In genomic region chr7:142462190-142462589, GRCm38 (mm10) we compare ENCODE assay signal across 11 mouse cellular contexts. TPM values are rescaled to one million over a fixed set of nuclear protein-coding genes. Genes with fewer than 3 reads are reported as not detected.
DNase-seq lines count a peak whose midpoint lies in the region; ATAC-seq and TF ChIP-seq lines count a peak whose summit lies in the region.
"Had no signal": no experiment of that assay in that cellular context is flagged by ENCODE, and none has a peak within 500 bp of the region (broad histone marks: within the 10 kb centered on the region; RNA-seq: fewer than 3 reads in every experiment).

No protein-coding gene starts in this region.

- no peak for ATAC-seq in heart, embryonic 12.5 days (ENCODE audit: insufficient number of reproducible peaks, low FRiP score)
- ATAC-seq in liver, embryonic 16.5 days (ENCODE audit: low read depth) = no peak

- H3K4me2 ChIP-seq in CH12.LX (ENCODE audit: insufficient read depth, low read depth, poor library complexity, severe bottlenecking) = peak overlapping the region; percentile 80
- no peak overlapping the region for H3K4me2 ChIP-seq in heart, embryonic 12.5 days
- no peak overlapping the region; the same call in 1 of the 2 replicates for H3K4me2 ChIP-seq in liver, embryonic 16.5 days (ENCODE audit: low read depth, low read length)

- TF ChIP-seq POLR2A in heart, adult 2 months (IDR thresholded peaks at IDR 0.05; ENCODE audit: insufficient read depth, low read depth, low read length) = peak; percentile 35; the same call in 1 of the 2 replicates
- no peak for TF ChIP-seq POLR2A in CH12.LX (IDR thresholded peaks at IDR 0.05; ENCODE audit: low read depth, low read length)

- peak overlapping the region; percentile 43 for H3K27ac ChIP-seq in heart, adult 2 months
- H3K27ac ChIP-seq in CH12.LX (ENCODE audit: insufficient read depth, low read depth) = peak overlapping the region; percentile 92
- H3K27ac ChIP-seq in heart, embryonic 12.5 days (ENCODE audit: poor library complexity, severe bottlenecking) = no peak overlapping the region
- H3K27ac ChIP-seq in liver, embryonic 16.5 days (ENCODE audit: low read length) = no peak overlapping the region

- dilution Hi-C loops in CH12.LX (cut with MboI; ENCODE audit: extremely low pct_ligation_motif_present, extremely low pct_unique_long_range_greater_than_20kb, low sequenced_read_pairs) = no loop called here

- no peaks in the 10 kb centered on the region for H3K79me2 ChIP-seq in heart, adult 2 months (replicated peaks; ENCODE audit: control insufficient read depth, insufficient read depth, low read length)
- H3K79me2 ChIP-seq in CH12.LX (replicated peaks; ENCODE audit: control insufficient read depth, extremely low read depth, insufficient read depth, poor library complexity, severe bottlenecking) = peaks cover 56% of the 10 kb centered on the region

- H3K36me3 ChIP-seq in heart, adult 2 months (ENCODE audit: control insufficient read depth, insufficient read depth, low read length) = peaks cover 6% of the 10 kb centered on the region
- peaks cover 16 to 43% of the 10 kb centered on the region in 2 experiments for H3K36me3 ChIP-seq in CH12.LX (replicated peaks in 1 of 2; ENCODE audit: control insufficient read depth in 1 of 2, insufficient read depth in 1 of 2, low read length in 1 of 2)
- no peaks in the 10 kb centered on the region for H3K36me3 ChIP-seq in heart, embryonic 12.5 days
- no peaks in the 10 kb centered on the region for H3K36me3 ChIP-seq in liver, embryonic 16.5 days (ENCODE audit: control insufficient read depth, insufficient read depth)

- WGBS in heart, adult 2 months = 75% methylated on average over 6 of the region's 6 CpGs
- 79% methylated on average over 6 of the region's 6 CpGs for WGBS in heart, embryonic 12.5 days
- 58% methylated on average over 6 of the region's 6 CpGs for WGBS in liver, embryonic 16.5 days (ENCODE audit: insufficient replicate concordance)

- in situ Hi-C loops in CH12.LX (cut with MboI; ENCODE audit: low pct_ligation_motif_present, low pct_unique_long_range_greater_than_20kb, low sequenced_read_pairs) = loop anchor here (25.0 kb wide), 1 partner anchor 550 kb away; the partner anchor contains the start of gene Tspan32

- H3K9me3 ChIP-seq in CH12.LX (replicated peaks; ENCODE audit: low read length) = no peaks in the 10 kb centered on the region
- no peaks in the 10 kb centered on the region for H3K9me3 ChIP-seq in heart, embryonic 12.5 days (replicated peaks)
- no peaks in the 10 kb centered on the region for H3K9me3 ChIP-seq in liver, embryonic 16.5 days (replicated peaks; ENCODE audit: control insufficient read depth, low read length)

- peak in 1 of 2 experiments; percentile 28 for DNase-seq in heart, adult 2 months
- DNase-seq in heart, adult 9 months (ENCODE audit: low spot score in 2 of 2) = no peak
- no peak for DNase-seq in CH12.LX (ENCODE audit: extremely low read depth)
- no peak for DNase-seq in right cerebral cortex, postnatal 36 days (ENCODE audit: low spot score in 2 of 2)
- DNase-seq in layer of hippocampus, postnatal 36 days = no peak
- DNase-seq in left cerebral cortex, adult 18-20 months (ENCODE audit: low spot score in 2 of 2) = no peak
- DNase-seq: kidney, adult 8-10 months had no signal

- no peak for TF ChIP-seq CTCF in heart, adult 2 months (IDR thresholded peaks at IDR 0.05)
- TF ChIP-seq CTCF in CH12.LX (conservative IDR thresholded peaks at IDR 0.05 in 1 of 2, IDR thresholded peaks at IDR 0.05 in 1 of 2; ENCODE audit: low read depth in 2 of 2, low read length in 2 of 2) = no peak

- H3K9ac ChIP-seq in heart, adult 2 months (ENCODE audit: low read depth, low read length) = peak overlapping the region; percentile 20; the same call in 1 of the 2 replicates
- peak overlapping the region; percentile 62 for H3K9ac ChIP-seq in CH12.LX (ENCODE audit: insufficient read depth, low read depth)
- 0 out of 2 replicates have a peak overlapping the region, but pooled peaks have one; percentile 5 for H3K9ac ChIP-seq in heart, embryonic 12.5 days
- no peak overlapping the region for H3K9ac ChIP-seq in liver, embryonic 16.5 days (ENCODE audit: low read depth, low read length)

- peaks cover 14% of the 10 kb centered on the region for H3K4me1 ChIP-seq in heart, adult 2 months (ENCODE audit: control insufficient read depth, insufficient read depth, low read length)
- H3K4me1 ChIP-seq in CH12.LX (ENCODE audit: control insufficient read depth in 1 of 2, insufficient read depth in 2 of 2) = peaks cover 52 to 76% of the 10 kb centered on the region in 2 experiments
- peaks cover 54% of the 10 kb centered on the region for H3K4me1 ChIP-seq in heart, embryonic 12.5 days (replicated peaks)
- H3K4me1 ChIP-seq in liver, embryonic 16.5 days (ENCODE audit: control insufficient read depth, low read depth, low read length) = no peaks in the 10 kb centered on the region; the same call in 1 of the 2 replicates

- no peaks in the 10 kb centered on the region for H3K27me3 ChIP-seq in heart, adult 2 months (ENCODE audit: control insufficient read depth, insufficient read depth, low read length)
- no peaks in the 10 kb centered on the region for H3K27me3 ChIP-seq in CH12.LX (replicated peaks)
- no peaks in the 10 kb centered on the region for H3K27me3 ChIP-seq in heart, embryonic 12.5 days (replicated peaks)
- no peaks in the 10 kb centered on the region for H3K27me3 ChIP-seq in liver, embryonic 16.5 days (ENCODE audit: control insufficient read depth, insufficient read depth, low read depth, low read length)

- TF ChIP-seq EP300 in heart, adult 2 months (IDR thresholded peaks at IDR 0.05; ENCODE audit: insufficient read depth, low read depth, low read length) = peak; percentile 85
- TF ChIP-seq EP300 in CH12.LX (IDR thresholded peaks at IDR 0.05; ENCODE audit: low read length) = no peak

- no peak for TF ChIP-seq RAD21 in CH12.LX (IDR thresholded peaks at IDR 0.05; ENCODE audit: low read depth, low read length)

- intact Hi-C loops in heart, adult 2 months (cut with DNase I) = no loop called here

- no peak overlapping the region for H3K4me3 ChIP-seq in heart, adult 2 months
- H3K4me3 ChIP-seq in CH12.LX (replicated peaks in 1 of 3; ENCODE audit: low read depth in 2 of 3, low read length in 2 of 3, poor library complexity in 1 of 3) = peak overlapping the region; percentile 76 to 98 (median 76)
- no peak overlapping the region for H3K4me3 ChIP-seq in heart, embryonic 12.5 days
- peak overlapping the region; percentile 41; the same call in 1 of the 2 replicates for H3K4me3 ChIP-seq in liver, embryonic 16.5 days (ENCODE audit: low read depth, low read length)

TF ChIP-seq in CH12.LX, 34 proteins besides CTCF, POLR2A, EP300 and RAD21:
- TF ChIP-seq ZMIZ1 (IDR thresholded peaks at IDR 0.05; ENCODE audit: low read depth, low read length) (no peak), UBTF (IDR thresholded peaks at IDR 0.05; ENCODE audit: low read depth, low read length) (peak; percentile 62; the same call in 1 of the 2 replicates)

RNA-seq across cellular contexts. Expression of gene Lsp1, which starts 1.6 kb away (rescaled TPM):
- 10 to 100 TPM; 28.4 to 35.0 TPM for total RNA-seq in heart, adult 2 months (2021)
- polyA plus RNA-seq in heart, adult 2 months (2012; rRNA removed) = 96.6 and 107 TPM in 2 replicates
- total RNA-seq in CH12.LX (2012; rRNA removed) = 314 and 364 TPM in 2 replicates
- total RNA-seq in CH12.LX (2014; rRNA removed) = 367 and 377 TPM in 2 replicates
- 715 and 732 TPM in 2 replicates for polyA plus RNA-seq in CH12.LX (2012; ENCODE audit: insufficient read length, low read depth)
- 33.4 and 38.4 TPM in 2 replicates for polyA plus RNA-seq in heart, embryonic 12.5 days (2016; fragmentation: Nextera tagmentation; extraction: Ambion mirVana)
- 21.6 and 26.2 TPM in 2 replicates for polyA plus RNA-seq in liver, embryonic 16.5 days (2015; fragmentation: Nextera tagmentation; extraction: Ambion mirVana)
- total RNA-seq in layer of hippocampus, postnatal 36 days (2021) = 1 to 10 TPM; 1.2 to 3.4 TPM
- total RNA-seq in left cerebral cortex, adult 18-20 months (2021) = 1 to 10 TPM; 4.2 to 5.7 TPM

RNA-seq across cellular contexts. Expression of gene Tnni2, which starts 20.6 kb away (rescaled TPM):
- 1 to 10 TPM; 2.7 to 3.0 TPM for total RNA-seq in heart, adult 2 months (2021)
- 5.9 and 7.5 TPM in 2 replicates for polyA plus RNA-seq in heart, adult 2 months (2012; rRNA removed)
- 35.0 and 50.1 TPM in 2 replicates for total RNA-seq in CH12.LX (2012; rRNA removed)
- total RNA-seq in CH12.LX (2014; rRNA removed) = 74.0 and 77.4 TPM in 2 replicates
- polyA plus RNA-seq in CH12.LX (2012; ENCODE audit: insufficient read length, low read depth) = 88.1 and 154 TPM in 2 replicates
- polyA plus RNA-seq in heart, embryonic 12.5 days (2016; fragmentation: Nextera tagmentation; extraction: Ambion mirVana) = 50.6 and 53.5 TPM in 2 replicates
- 17.8 and 41.4 TPM in 2 replicates for polyA plus RNA-seq in liver, embryonic 16.5 days (2015; fragmentation: Nextera tagmentation; extraction: Ambion mirVana)
- total RNA-seq in layer of hippocampus, postnatal 36 days (2021) = not detected
- under 1 TPM in 1 of 2 experiments, not detected in 1; 0.44 TPM for total RNA-seq in left cerebral cortex, adult 18-20 months (2021)

RNA-seq across cellular contexts. Expression of gene Syt8, which starts 27.5 kb away (rescaled TPM):
- total RNA-seq in heart, adult 2 months (2021) = not detected
- polyA plus RNA-seq in heart, adult 2 months (2012; rRNA removed) = not detected in 2 replicates
- not detected in 2 replicates for total RNA-seq in CH12.LX (2012; rRNA removed)
- total RNA-seq in CH12.LX (2014; rRNA removed) = not detected in 2 replicates
- not detected in 2 replicates for polyA plus RNA-seq in CH12.LX (2012; ENCODE audit: insufficient read length, low read depth)
- 0.28 and 0.57 TPM in 2 replicates for polyA plus RNA-seq in heart, embryonic 12.5 days (2016; fragmentation: Nextera tagmentation; extraction: Ambion mirVana)
- polyA plus RNA-seq in liver, embryonic 16.5 days (2015; fragmentation: Nextera tagmentation; extraction: Ambion mirVana) = 0.14 TPM in 1 of 2 replicates, not detected in the other
- total RNA-seq in layer of hippocampus, postnatal 36 days (2021) = not detected
- not detected for total RNA-seq in left cerebral cortex, adult 18-20 months (2021)
- total RNA-seq: adrenal gland, adult 18-20 months had no signal
- polyA plus RNA-seq: limb, embryonic 11.5 days had no signal

RNA-seq across cellular contexts. Expression of gene Tnnt3, which starts 36.4 kb away (rescaled TPM):
- 1 to 10 TPM; 1.1 to 1.3 TPM for total RNA-seq in heart, adult 2 months (2021)
- polyA plus RNA-seq in heart, adult 2 months (2012; rRNA removed) = 1.8 TPM in 1 of 2 replicates, not detected in the other
- total RNA-seq in CH12.LX (2012; rRNA removed) (1.5 and 3.1 TPM in 2 replicates), CH12.LX (2014; rRNA removed) (3.3 and 4.1 TPM in 2 replicates)
- 13.3 and 16.9 TPM in 2 replicates for polyA plus RNA-seq in CH12.LX (2012; ENCODE audit: insufficient read length, low read depth)
- 6.4 and 9.3 TPM in 2 replicates for polyA plus RNA-seq in heart, embryonic 12.5 days (2016; fragmentation: Nextera tagmentation; extraction: Ambion mirVana)
- 13.0 and 31.5 TPM in 2 replicates for polyA plus RNA-seq in liver, embryonic 16.5 days (2015; fragmentation: Nextera tagmentation; extraction: Ambion mirVana)
- not detected for total RNA-seq in layer of hippocampus, postnatal 36 days (2021)
- not detected for total RNA-seq in left cerebral cortex, adult 18-20 months (2021)

Comparison
In these comparisons a context has a peak if more than half of its experiments do, and no peak if none do; other contexts are left out.
1. H3K27ac ChIP-seq: peak in heart, adult 2 months (single experiment) and CH12.LX (single experiment); none in heart, embryonic 12.5 days (single experiment) and liver, embryonic 16.5 days (single experiment).
2. H3K4me3 ChIP-seq: peak in CH12.LX (3 of 3) and liver, embryonic 16.5 days (single experiment); none in heart, adult 2 months (single experiment) and heart, embryonic 12.5 days (single experiment).
3. RNA of gene Lsp1, which starts 1.6 kb away (total RNA-seq): 314 to 377 TPM in CH12.LX; 28.4 to 35.0 TPM in heart, adult 2 months, 4.2 to 5.7 TPM in left cerebral cortex, adult 18-20 months and 1.2 to 3.4 TPM in layer of hippocampus, postnatal 36 days; every median in the first group is over 4 times any median in the second.
4. RNA of gene Tnni2, which starts 20.6 kb away (total RNA-seq): 35.0 to 77.4 TPM in CH12.LX; 2.7 to 3.0 TPM in heart, adult 2 months, 0.44 TPM in left cerebral cortex, adult 18-20 months and not detected in layer of hippocampus, postnatal 36 days; every median in the first group is over 4 times any median in the second.